Mouse (Mus musculus): ENCODE measurements around the gene Faf2.

GRCm38 (mm10) chr13:54650461-54650860, 28.9 kb downstream of the Faf2 start:
- TF ChIP-seq POLR2A (IDR thresholded peaks at IDR 0.05; ENCODE audit: low read depth, low read length) = no peak
- no peak for TF ChIP-seq CTCF (IDR thresholded peaks at IDR 0.05; ENCODE audit: extremely low read depth, insufficient read depth, insufficient read length, insufficient replicate concordance)
